Mouse (Mus musculus) skeletal muscle tissue, adult 2 months (tissue): ENCODE measurements around the gene Agbl4.
"Not testable (repeated sequence)": the region's sequence is repeated elsewhere in the genome, so short reads cannot be mapped to it uniquely, and the experiment has no call there.

Experiments used
- DNase-seq: peaks from one replicate; pipeline ENCODE4 v3.0.0-alpha.2; 2012; ENCODE audit warnings: low read depth, low spot score

Agbl4 gene

GRCm38 (mm10) chr4:110916565-110916964 lies 519.1 kb downstream of the Agbl4 start:
- DNase-seq = no peak

GRCm38 (mm10) chr4:110921013-110921412 lies 523.6 kb downstream of the Agbl4 start:
- DNase-seq = no peak

GRCm38 (mm10) chr4:111001641-111002040 lies 604.2 kb downstream of the Agbl4 start:
- no peak for DNase-seq

- DNase-seq = no peak
Measured at GRCm38 (mm10) chr4:111004719-111005479, 607.4 kb downstream of the Agbl4 start.

- DNase-seq = no peak
Measured at GRCm38 (mm10) chr4:111019376-111019775, 621.9 kb downstream of the Agbl4 start.

GRCm38 (mm10) chr4:111067330-111067729 lies 669.9 kb downstream of the Agbl4 start:
- no peak for DNase-seq

- DNase-seq = no peak
Measured at GRCm38 (mm10) chr4:111073738-111074497, 676.5 kb downstream of the Agbl4 start.

GRCm38 (mm10) chr4:111074701-111075154 lies 677.3 kb downstream of the Agbl4 start:
- no peak for DNase-seq

- no peak for DNase-seq
Measured at GRCm38 (mm10) chr4:111077810-111078209, 680.3 kb downstream of the Agbl4 start.

- no peak for DNase-seq
Measured at GRCm38 (mm10) chr4:111085330-111085729, 687.9 kb downstream of the Agbl4 start.

GRCm38 (mm10) chr4:111136217-111137147 lies 739.0 kb downstream of the Agbl4 start:
- no peak for DNase-seq

- DNase-seq = no peak
Measured at GRCm38 (mm10) chr4:111147748-111148147, 750.3 kb downstream of the Agbl4 start.

GRCm38 (mm10) chr4:111155859-111156258 lies 758.4 kb downstream of the Agbl4 start:
- no peak for DNase-seq

- DNase-seq = no peak
Measured at GRCm38 (mm10) chr4:111181478-111181877, 784.0 kb downstream of the Agbl4 start.

- DNase-seq = no peak
Measured at GRCm38 (mm10) chr4:111200100-111200499, 802.6 kb downstream of the Agbl4 start.

GRCm38 (mm10) chr4:111215191-111215762 lies 817.8 kb downstream of the Agbl4 start:
- DNase-seq = no peak

- not testable (repeated sequence) for DNase-seq
Measured at GRCm38 (mm10) chr4:111219030-111219429, 821.6 kb downstream of the Agbl4 start.

- DNase-seq = not testable (repeated sequence)
Measured at GRCm38 (mm10) chr4:111219543-111219942, 822.1 kb downstream of the Agbl4 start.

- no peak for DNase-seq
Measured at GRCm38 (mm10) chr4:111233849-111234248, 836.4 kb downstream of the Agbl4 start.

GRCm38 (mm10) chr4:111251917-111252316 lies 854.5 kb downstream of the Agbl4 start:
- DNase-seq = no peak

GRCm38 (mm10) chr4:111255499-111255898 lies 858.0 kb downstream of the Agbl4 start:
- no peak for DNase-seq
